Comparison of ENCODE assay signal across 25 mouse cellular contexts in the genomic region with DNA sequence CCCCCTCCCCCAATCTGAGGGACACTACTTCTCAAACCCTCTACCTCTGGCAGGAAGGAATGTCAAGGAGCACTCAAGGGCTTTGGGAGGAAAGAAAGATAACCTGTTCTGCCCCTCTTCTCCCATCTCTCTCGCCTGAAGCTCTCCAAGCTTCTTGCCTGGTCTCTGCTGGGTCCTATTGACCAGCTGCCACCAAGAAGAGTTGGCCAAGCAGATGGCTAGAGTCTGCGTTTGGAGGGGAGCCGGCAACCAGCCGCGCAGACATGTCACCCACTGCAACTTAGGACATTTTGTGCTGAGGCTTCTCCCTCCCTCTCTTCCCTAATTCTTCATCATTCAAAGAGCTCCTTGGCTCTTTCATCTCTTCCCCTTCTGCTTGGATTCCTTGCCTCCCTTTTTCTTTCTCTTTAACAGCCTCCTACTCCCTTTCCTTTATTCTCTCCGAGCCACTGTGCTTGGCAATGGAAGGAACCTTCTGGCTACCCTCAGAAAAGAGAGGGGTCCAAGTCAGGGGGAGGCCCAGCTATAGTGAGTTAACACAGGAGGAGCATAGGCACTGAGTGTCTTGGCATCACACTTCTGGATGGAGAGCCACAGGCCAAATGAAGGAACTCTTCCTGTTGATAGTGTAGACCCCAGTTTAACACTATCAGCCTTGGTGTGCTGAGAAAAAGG.
DNase-seq lines count a peak whose midpoint lies in the region; ATAC-seq lines count a peak whose summit lies in the region.
"Had no signal": no experiment of that assay in that cellular context is flagged by ENCODE, and none has a peak within 500 bp of the region (broad histone marks: within the 10 kb centered on the region; RNA-seq: fewer than 3 reads in every experiment).

No protein-coding gene starts in this region.

- H3K9me3 ChIP-seq in midbrain, embryonic 10.5 days (replicated peaks): no peaks in the 10 kb centered on the region
- H3K9me3 ChIP-seq in midbrain, embryonic 16.5 days (replicated peaks; ENCODE audit: control insufficient read depth, low read length, poor library complexity, severe bottlenecking): no peaks in the 10 kb centered on the region
- no peaks in the 10 kb centered on the region for H3K9me3 ChIP-seq in forebrain, embryonic 12.5 days
- H3K9me3 ChIP-seq: hindbrain, embryonic 13.5 days; limb, embryonic 12.5 days; liver, embryonic 13.5 days; midbrain, embryonic 12.5 days had no signal

- no peak for DNase-seq in frontal cortex, postnatal 36 days (ENCODE audit: low spot score in 2 of 2)
- DNase-seq in midbrain, embryonic 10.5 days (ENCODE audit: low spot score): no peak
- peak; percentile 81 for DNase-seq in cerebellum, adult 8-10 months
- DNase-seq in cerebellum, postnatal 36 days: peak; percentile 74 to 84
- no peak for DNase-seq in embryo, embryonic 10.5 days (ENCODE audit: low spot score)
- DNase-seq: adrenal gland, postnatal 10 days; gastrocnemius, postnatal 14 days; kidney, adult 9 months; kidney, postnatal 14 days; liver, embryonic 13.5 days; lung, adult 2 months; right cerebral cortex, adult 18-20 months; right cerebral cortex, postnatal 4 days; thymus, postnatal 14 days had no signal

- 0 out of 2 replicates have a peak overlapping the region, but pooled peaks have one; percentile 23 for H3K27ac ChIP-seq in midbrain, embryonic 10.5 days (replicated peaks)
- H3K27ac ChIP-seq in midbrain, embryonic 16.5 days (ENCODE audit: low read length): no peak overlapping the region
- H3K27ac ChIP-seq in forebrain, embryonic 12.5 days: no peak overlapping the region
- H3K27ac ChIP-seq: hindbrain, embryonic 13.5 days; limb, embryonic 12.5 days; liver, embryonic 13.5 days; macrophage; midbrain, embryonic 12.5 days had no signal

- no peak overlapping the region for H3K4me2 ChIP-seq in midbrain, embryonic 16.5 days (ENCODE audit: low read length)
- H3K4me2 ChIP-seq in forebrain, embryonic 12.5 days: no peak overlapping the region
- H3K4me2 ChIP-seq: hindbrain, embryonic 13.5 days; limb, embryonic 12.5 days; liver, embryonic 13.5 days; midbrain, embryonic 12.5 days had no signal

- no peaks in the 10 kb centered on the region for H3K27me3 ChIP-seq in midbrain, embryonic 10.5 days (ENCODE audit: low read depth, poor library complexity, severe bottlenecking)
- H3K27me3 ChIP-seq in midbrain, embryonic 16.5 days (ENCODE audit: control insufficient read depth, insufficient read depth, low read depth, low read length): no peaks in the 10 kb centered on the region
- no peaks in the 10 kb centered on the region for H3K27me3 ChIP-seq in forebrain, embryonic 12.5 days
- H3K27me3 ChIP-seq: hindbrain, embryonic 13.5 days; midbrain, embryonic 12.5 days had no signal

- peak; percentile 52 for ATAC-seq in frontal cortex, adult (ENCODE audit: low TSS enrichment)
- no peak for ATAC-seq in midbrain, embryonic 16.5 days
- ATAC-seq in forebrain, embryonic 12.5 days (ENCODE audit: low FRiP score): no peak
- ATAC-seq: activated CD4-positive, CD25-positive, alpha-beta regulatory T cell, adult 4 months; forebrain, embryonic 14.5 days; intestine, embryonic 16.5 days had no signal

- H3K36me3 ChIP-seq in midbrain, embryonic 10.5 days: no peaks in the 10 kb centered on the region
- no peaks in the 10 kb centered on the region for H3K36me3 ChIP-seq in midbrain, embryonic 16.5 days (ENCODE audit: control insufficient read depth, insufficient read depth, low read length)
- H3K36me3 ChIP-seq in forebrain, embryonic 12.5 days (replicated peaks): no peaks in the 10 kb centered on the region
- H3K36me3 ChIP-seq: hindbrain, embryonic 13.5 days; limb, embryonic 12.5 days; liver, embryonic 13.5 days; midbrain, embryonic 12.5 days had no signal

- H3K4me1 ChIP-seq in midbrain, embryonic 10.5 days: no peaks in the 10 kb centered on the region
- H3K4me1 ChIP-seq in midbrain, embryonic 16.5 days (ENCODE audit: control insufficient read depth, insufficient read depth, low read length): no peaks in the 10 kb centered on the region
- H3K4me1 ChIP-seq in forebrain, embryonic 12.5 days: no peaks in the 10 kb centered on the region
- H3K4me1 ChIP-seq: hindbrain, embryonic 13.5 days; midbrain, embryonic 12.5 days had no signal

- no peak overlapping the region for H3K9ac ChIP-seq in midbrain, embryonic 16.5 days (ENCODE audit: low read depth, low read length)
- no peak overlapping the region for H3K9ac ChIP-seq in forebrain, embryonic 12.5 days
- H3K9ac ChIP-seq: hindbrain, embryonic 13.5 days; limb, embryonic 12.5 days; liver, embryonic 13.5 days; midbrain, embryonic 12.5 days had no signal

- WGBS in midbrain, embryonic 10.5 days: 90% methylated on average over 6 of the region's 6 CpGs
- 88% methylated on average over 6 of the region's 6 CpGs for WGBS in midbrain, embryonic 16.5 days
- WGBS in forebrain, embryonic 12.5 days: 87% methylated on average over 6 of the region's 6 CpGs

- no peak overlapping the region for H3K4me3 ChIP-seq in midbrain, embryonic 10.5 days
- no peak overlapping the region for H3K4me3 ChIP-seq in midbrain, embryonic 16.5 days (ENCODE audit: low read depth, low read length)
- H3K4me3 ChIP-seq in forebrain, embryonic 12.5 days (replicated peaks): no peak overlapping the region
- H3K4me3 ChIP-seq: hindbrain, embryonic 13.5 days; limb, embryonic 12.5 days; liver, embryonic 13.5 days; midbrain, embryonic 12.5 days; myocyte had no signal

Comparison
In these comparisons a context has a peak if more than half of its experiments do, and no peak if none do; other contexts are left out.
1. DNase-seq: peak in cerebellum, adult 8-10 months (single experiment) and cerebellum, postnatal 36 days (2 of 2); none in frontal cortex, postnatal 36 days (0 of 2), midbrain, embryonic 10.5 days (single experiment) and embryo, embryonic 10.5 days (single experiment).